Mouse (Mus musculus) heart, embryonic 11.5 days (tissue): ENCODE measurements around the gene Aars2. TPM values are rescaled to one million over a fixed set of nuclear protein-coding genes. Genes with fewer than 3 reads are reported as not detected.
A peak's percentile ranks its signal among the peaks of the same experiment; 100 is the strongest.

ENCODE experiments used
- ATAC-seq: fragments of 200-750 bp; cut with Nextera tagmentation; replicated peaks from 2 replicates; pipeline ENCODE4 v1.8.0; 2017; ENCODE audit warnings: moderate library complexity; ENCODE audit not compliant: insufficient number of reproducible peaks, low FRiP score, low TSS enrichment
- H3K27ac ChIP-seq: fragments of 300-500 bp; sonication (generic); 2 replicates; pipeline ENCODE4 v1.5.1; 2014; ENCODE audit warnings: mild to moderate bottlenecking, low read depth, low read length
- H3K27me3 ChIP-seq: fragments of 300-500 bp; sonication (generic); 2 replicates; pipeline ENCODE4 v1.6.1; 2014; ENCODE audit warnings: mild to moderate bottlenecking, low read length, mixed read lengths; ENCODE audit not compliant: control insufficient read depth, insufficient read depth
- H3K36me3 ChIP-seq: fragments of 300-500 bp; sonication (generic); 2 replicates; pipeline ENCODE4 v1.6.1; 2014; ENCODE audit warnings: mild to moderate bottlenecking, low read length, moderate library complexity, mixed read lengths; ENCODE audit not compliant: control insufficient read depth, insufficient read depth
- H3K4me1 ChIP-seq: fragments of 300-500 bp; sonication (generic); 2 replicates; pipeline ENCODE4 v1.6.1; 2014; ENCODE audit warnings: low read length; ENCODE audit not compliant: control insufficient read depth, insufficient read depth
- H3K4me2 ChIP-seq: fragments of 300-500 bp; sonication (generic); 2 replicates; pipeline ENCODE4 v1.6.1; 2014; ENCODE audit warnings: mild to moderate bottlenecking, moderate library complexity
- H3K4me3 ChIP-seq: fragments of 300-500 bp; sonication (generic); 2 replicates; pipeline ENCODE4 v1.5.1; 2014; ENCODE audit warnings: low read depth, low read length
- H3K9ac ChIP-seq: fragments of 300-500 bp; sonication (generic); 2 replicates; pipeline ENCODE4 v1.6.1; 2014; ENCODE audit warnings: mild to moderate bottlenecking, low read depth, low read length, moderate library complexity
- H3K9me3 ChIP-seq: fragments of 300-500 bp; sonication (generic); replicated peaks from 2 replicates; pipeline ENCODE4 v1.6.1; 2016; ENCODE audit warnings: low read length; ENCODE audit not compliant: control insufficient read depth
- WGBS: fragments of 180-500 bp; shearing (Covaris S2); extraction: QIAGEN DNeasy Blood & Tissue Kit; methylation state at CpG from one replicate; pipeline ENCODE4 v1.1.7; 2014; ENCODE audit not compliant: insufficient replicate concordance; 5-methylcytosine and 5-hydroxymethylcytosine counted together
- polyA plus RNA-seq: library from polyadenylated mRNA; unstranded; fragments of >200 nt; fragmentation: Nextera tagmentation; extraction: Ambion mirVana; gene quantifications from 2 replicates; pipeline ENCODE4 v1.2.1, GENCODE M21; 2014

Gene Aars2
- 12.1 and 18.5 TPM in 2 replicates for polyA plus RNA-seq

DNA sequence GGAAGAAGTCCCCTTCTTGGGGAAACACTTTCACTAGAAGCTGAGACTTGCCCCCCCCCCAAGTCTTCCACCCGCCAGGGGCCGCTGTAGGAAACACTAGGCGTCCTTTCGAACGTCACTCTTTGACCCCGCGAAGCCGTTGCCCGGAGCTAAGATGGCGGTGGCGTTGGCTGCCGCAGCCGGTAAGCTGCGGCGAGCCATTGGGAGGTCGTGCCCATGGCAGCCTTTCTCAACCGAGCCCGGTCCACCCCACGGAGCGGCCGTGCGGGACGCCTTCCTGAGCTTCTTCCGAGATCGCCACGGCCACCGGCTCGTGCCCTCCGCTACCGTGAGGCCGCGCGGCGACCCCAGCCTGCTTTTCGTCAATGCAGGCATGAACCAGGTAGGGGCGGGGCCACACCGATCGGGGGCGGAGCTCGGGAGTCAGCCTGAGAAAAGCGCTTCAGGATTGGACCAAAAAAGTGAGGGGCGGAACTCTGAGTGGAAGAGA lies at the start of gene Aars2:
Gene Aars2 (plus strand): TSS at position 142 of the 490 bp plus-strand sequence.
- peak; percentile 86 for ATAC-seq
- no peaks in the 10 kb centered on the region for H3K9me3 ChIP-seq
- H3K4me2 ChIP-seq: peak within 1 kb of the TSS; percentile 60
- 0 out of 2 replicates have a peak, but pooled peaks cover 4% of the 10 kb centered on the region for H3K4me1 ChIP-seq
- H3K36me3 ChIP-seq: peaks cover 4% of the 10 kb centered on the region; the same call in 1 of the 2 replicates
- H3K4me3 ChIP-seq: peak within 1 kb of the TSS; percentile 79
- H3K9ac ChIP-seq: peak within 1 kb of the TSS; percentile 93
- no peaks in the 10 kb centered on the region for H3K27me3 ChIP-seq
- H3K27ac ChIP-seq: peak within 1 kb of the TSS; percentile 77; the same call in 1 of the 2 replicates
- under 1% methylated on average over 42 of the region's 42 CpGs for WGBS

DNA sequence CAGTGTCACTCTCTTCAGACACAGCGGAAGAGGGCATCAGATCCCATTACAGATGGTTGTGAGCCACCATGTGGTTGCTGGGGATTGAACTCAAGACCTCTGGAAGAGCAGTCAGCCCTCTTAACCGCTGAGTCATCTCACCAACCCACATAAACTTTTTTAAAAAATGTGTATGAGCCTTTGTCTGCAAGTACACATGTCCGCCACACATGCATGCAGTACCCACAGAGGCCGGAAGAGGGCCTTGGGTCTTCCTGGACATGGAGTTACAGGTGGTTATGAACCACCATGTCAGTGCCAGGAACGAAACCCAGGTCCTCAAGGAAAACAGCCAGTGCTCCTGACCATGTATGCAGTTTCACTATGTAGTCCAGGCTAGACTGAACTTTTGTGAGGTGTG lies 49.2 kb upstream of the Aars2 start:
- no peaks in the 10 kb centered on the region for H3K4me1 ChIP-seq
- H3K9me3 ChIP-seq: no peaks in the 10 kb centered on the region
- no peaks in the 10 kb centered on the region for H3K36me3 ChIP-seq
- no peak overlapping the region for H3K9ac ChIP-seq
- no peaks in the 10 kb centered on the region for H3K27me3 ChIP-seq
- ATAC-seq: no peak
- H3K4me3 ChIP-seq: no peak overlapping the region
- H3K4me2 ChIP-seq: no peak overlapping the region
- WGBS: 79% methylated on average over 5 of the region's 5 CpGs
- H3K27ac ChIP-seq: no peak overlapping the region

GRCm38 (mm10) chr17:45458516-45458915 lies 48.1 kb upstream of the Aars2 start:
- H3K9ac ChIP-seq: no peak overlapping the region
- H3K9me3 ChIP-seq: no peaks in the 10 kb centered on the region

DNA sequence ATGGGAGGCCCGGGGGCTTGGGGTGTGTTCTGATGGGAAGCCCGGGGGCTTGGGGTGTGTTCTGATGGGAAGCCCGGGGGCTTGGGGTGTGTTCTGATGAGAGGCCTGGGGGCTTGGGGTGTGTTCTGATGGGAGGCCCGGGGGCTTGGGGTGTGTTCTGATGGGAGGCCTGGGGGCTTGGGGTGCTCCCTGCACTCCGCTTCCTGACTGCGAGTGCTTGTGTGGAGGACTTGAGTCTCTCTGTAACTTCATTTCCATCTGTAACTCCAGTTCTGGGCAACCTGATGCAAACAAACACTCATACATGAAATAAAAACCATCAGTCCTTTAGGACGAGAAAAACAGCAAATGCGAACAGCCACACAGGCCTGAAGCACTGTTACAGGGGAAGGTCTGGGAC lies 47.6 kb upstream of the Aars2 start:
- no peak overlapping the region for H3K4me3 ChIP-seq
- no peak overlapping the region for H3K27ac ChIP-seq
- ATAC-seq: no peak
- no peaks in the 10 kb centered on the region for H3K27me3 ChIP-seq
- no peaks in the 10 kb centered on the region for H3K4me1 ChIP-seq
- H3K4me2 ChIP-seq: no peak overlapping the region
- H3K9ac ChIP-seq: no peak overlapping the region
- 81% methylated on average over 8 of the region's 8 CpGs for WGBS
- H3K9me3 ChIP-seq: no peaks in the 10 kb centered on the region
- H3K36me3 ChIP-seq: no peaks in the 10 kb centered on the region

More at GRCm38 (mm10) chr17:45458516-45458915, 48.1 kb upstream of the Aars2 start:
- Histone ChIP-seq H3K4me2 (no peak overlapping the region), H3K27me3 (no peaks in the 10 kb centered on the region), H3K4me3 (no peak overlapping the region), H3K36me3 (no peaks in the 10 kb centered on the region), H3K4me1 (no peaks in the 10 kb centered on the region), H3K27ac (no peak overlapping the region)
- WGBS: 69% methylated on average over 4 of the region's 4 CpGs
- ATAC-seq: no peak

DNA sequence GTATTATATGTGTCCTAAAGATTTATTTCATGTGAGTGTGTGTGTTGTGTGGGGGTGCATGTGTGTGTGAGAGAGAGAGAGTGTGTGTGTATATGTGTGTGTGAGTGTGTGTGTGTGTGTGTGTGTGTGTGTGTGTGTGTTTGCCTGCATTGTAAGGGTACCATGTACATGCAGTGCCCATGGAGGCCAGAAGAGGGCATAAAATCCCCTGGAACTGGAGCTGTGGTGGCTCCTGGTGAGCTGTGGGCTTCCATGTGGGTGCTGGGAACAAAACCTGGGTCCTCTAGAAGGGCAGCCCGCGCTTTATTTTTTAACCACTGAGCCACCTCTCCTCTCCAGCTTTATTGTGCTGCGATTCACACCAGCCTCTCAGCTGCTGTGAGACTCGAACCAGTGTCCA lies 44.1 kb upstream of the Aars2 start:
- Histone ChIP-seq H3K4me2 (no peak overlapping the region), H3K9me3 (peaks cover 2% of the 10 kb centered on the region; the same call in 1 of the 2 replicates), H3K4me3 (no peak overlapping the region), H3K9ac (no peak overlapping the region), H3K27ac (no peak overlapping the region), H3K27me3 (no peaks in the 10 kb centered on the region), H3K36me3 (no peaks in the 10 kb centered on the region), H3K4me1 (no peaks in the 10 kb centered on the region)
- WGBS: 88% methylated on average over 4 of the region's 4 CpGs
- ATAC-seq: no peak

DNA sequence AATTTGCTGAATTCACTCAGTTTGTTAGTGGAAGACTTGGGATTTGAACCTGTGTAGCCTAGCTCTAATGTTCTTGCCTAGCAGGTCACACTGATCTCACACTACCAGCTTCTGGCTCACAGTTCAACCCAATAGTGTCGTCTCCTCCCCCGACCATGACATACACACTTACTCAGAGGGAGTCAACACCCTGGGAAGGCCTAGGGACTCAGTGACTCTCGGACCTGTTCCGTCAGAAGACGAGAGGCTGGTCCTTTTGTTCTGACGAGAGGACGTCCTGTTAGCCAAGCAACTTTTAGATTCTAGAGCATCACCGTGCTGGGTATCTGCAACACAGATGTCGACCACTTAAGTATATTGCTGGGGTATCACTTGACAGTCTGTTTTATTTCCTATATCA lies 42.4 kb upstream of the Aars2 start:
- H3K4me2 ChIP-seq: no peak overlapping the region
- no peak for ATAC-seq
- H3K9ac ChIP-seq: no peak overlapping the region
- H3K4me3 ChIP-seq: no peak overlapping the region
- H3K9me3 ChIP-seq: peaks cover 2% of the 10 kb centered on the region; the same call in 1 of the 2 replicates
- H3K4me1 ChIP-seq: no peaks in the 10 kb centered on the region
- no peaks in the 10 kb centered on the region for H3K36me3 ChIP-seq
- WGBS: 81% methylated on average over 9 of the region's 9 CpGs
- H3K27ac ChIP-seq: no peak overlapping the region
- no peaks in the 10 kb centered on the region for H3K27me3 ChIP-seq

- no peaks in the 10 kb centered on the region for H3K36me3 ChIP-seq
- ATAC-seq: no peak
- H3K4me3 ChIP-seq: no peak overlapping the region
- H3K4me2 ChIP-seq: no peak overlapping the region
- no peak overlapping the region for H3K27ac ChIP-seq
- H3K4me1 ChIP-seq: no peaks in the 10 kb centered on the region
- 56% methylated on average over 2 of the region's 2 CpGs for WGBS
- no peaks in the 10 kb centered on the region for H3K27me3 ChIP-seq
- no peak overlapping the region for H3K9ac ChIP-seq
- H3K9me3 ChIP-seq: peaks cover 2% of the 10 kb centered on the region; the same call in 1 of the 2 replicates
These were observed 39.9 kb upstream of the Aars2 start for GRCm38 (mm10) chr17:45466701-45467100.

- 73% methylated on average over 5 of the region's 5 CpGs for WGBS
- no peak for ATAC-seq
- no peak overlapping the region for H3K27ac ChIP-seq
- no peaks in the 10 kb centered on the region for H3K36me3 ChIP-seq
- H3K4me1 ChIP-seq: no peaks in the 10 kb centered on the region
- no peak overlapping the region for H3K9ac ChIP-seq
- peaks cover 5% of the 10 kb centered on the region; the same call in 1 of the 2 replicates for H3K27me3 ChIP-seq
- H3K9me3 ChIP-seq: peaks cover 2% of the 10 kb centered on the region; the same call in 1 of the 2 replicates
- H3K4me2 ChIP-seq: no peak overlapping the region
- no peak overlapping the region for H3K4me3 ChIP-seq
These were observed 38.3 kb upstream of the Aars2 start for GRCm38 (mm10) chr17:45468302-45468701.

- Histone ChIP-seq H3K27ac (no peak overlapping the region), H3K4me1 (peaks cover 6% of the 10 kb centered on the region; the same call in 1 of the 2 replicates), H3K27me3 (peaks cover 23% of the 10 kb centered on the region), H3K4me3 (no peak overlapping the region), H3K36me3 (no peaks in the 10 kb centered on the region), H3K9me3 (peaks cover 2% of the 10 kb centered on the region; the same call in 1 of the 2 replicates), H3K4me2 (no peak overlapping the region), H3K9ac (no peak overlapping the region)
- no peak for ATAC-seq
- WGBS: 75% methylated on average over 7 of the region's 7 CpGs
These were observed 35.9 kb upstream of the Aars2 start for GRCm38 (mm10) chr17:45470726-45471125.
